Mouse (Mus musculus): Measurements from ENCODE around the gene Bcl7c. TPM values are rescaled to one million over a fixed set of nuclear protein-coding genes. Genes with fewer than 3 reads are reported as not detected.

Bcl7c gene
- polyA plus RNA-seq, 1 experiment from 2014 or later: 72.6 TPM

- Histone ChIP-seq H3K9me3 (no peaks in the 10 kb centered on the region), H3K36me3 (replicated peaks) (peaks cover 6% of the 10 kb centered on the region; the same call in 1 of the 2 replicates), H3K4me1 (peaks cover 12% of the 10 kb centered on the region), H3K9ac (peak overlapping the region; percentile 47), H3K27ac (peak overlapping the region; percentile 60; the same call in 1 of the 2 replicates), H3K4me2 (peak overlapping the region; percentile 48), H3K4me3 (replicated peaks) (peak overlapping the region; percentile 19), H3K27me3 (no peaks in the 10 kb centered on the region)
- WGBS: 4% methylated on average over 15 of the region's 15 CpGs
- ATAC-seq (ENCODE audit: low FRiP score): peak; percentile 53
Measured at GRCm38 (mm10) chr7:127691221-127691989, 17.3 kb downstream of the Bcl7c start.

DNA sequence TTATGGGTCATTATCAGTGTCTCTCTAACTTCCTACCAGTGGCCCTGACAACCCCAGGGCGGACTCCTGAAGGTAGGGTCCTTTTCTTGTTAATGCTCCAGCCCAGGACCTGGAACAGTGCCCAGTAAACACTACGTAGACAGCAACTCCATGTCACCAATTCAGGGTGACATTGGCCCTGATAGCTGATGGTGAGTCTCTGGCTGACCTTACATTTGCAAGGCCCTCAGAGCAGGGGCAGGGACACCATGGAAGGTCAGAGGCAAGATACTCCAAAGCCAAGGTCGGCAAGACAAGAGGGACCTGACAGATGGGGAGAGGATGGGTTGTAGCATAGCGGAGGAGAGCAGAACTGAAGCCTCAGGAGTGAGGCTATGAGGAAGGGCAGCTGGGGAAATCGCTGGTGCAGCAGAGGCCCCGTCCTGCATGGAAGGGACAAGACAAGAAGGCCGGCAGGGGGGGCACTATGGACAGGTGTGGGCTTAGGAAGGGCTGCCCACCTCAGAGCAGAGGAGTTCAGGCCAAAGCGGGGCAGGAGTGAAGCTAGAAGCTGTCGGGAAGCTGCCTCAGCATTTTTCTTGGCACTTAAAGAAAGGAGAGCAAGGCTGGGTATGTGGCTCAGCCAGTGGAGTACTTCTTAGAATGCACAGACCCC, 19.0 kb downstream of the Bcl7c start:
- Histone ChIP-seq H3K9ac (no peak overlapping the region), H3K4me3 (replicated peaks) (no peak overlapping the region), H3K27me3 (no peaks in the 10 kb centered on the region), H3K36me3 (replicated peaks) (0 out of 2 replicates have a peak, but pooled peaks cover 3% of the 10 kb centered on the region), H3K9me3 (no peaks in the 10 kb centered on the region), H3K4me1 (peaks cover 12% of the 10 kb centered on the region), H3K4me2 (no peak overlapping the region), H3K27ac (no peak overlapping the region)
- no peak for ATAC-seq (ENCODE audit: low FRiP score)
- WGBS: 72% methylated on average over 9 of the region's 9 CpGs

DNA sequence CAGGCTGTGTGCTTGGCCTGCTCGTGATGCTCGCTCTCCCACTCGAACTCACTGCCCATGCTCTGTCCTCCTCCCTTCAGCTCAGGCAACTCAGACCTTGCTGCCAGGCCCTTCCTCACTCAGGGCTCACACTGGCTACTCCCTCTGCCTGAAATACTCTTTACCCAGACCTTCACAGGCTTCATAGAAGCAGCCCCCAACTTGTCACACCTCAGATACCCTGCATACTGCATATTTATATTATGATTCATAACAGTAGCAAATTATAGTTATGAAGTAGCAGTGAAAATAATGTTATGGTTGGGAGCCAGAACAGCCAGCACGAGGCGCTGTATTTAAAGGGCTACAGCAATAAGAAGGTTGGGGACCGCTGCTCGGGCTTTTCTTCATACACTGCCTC, 19.8 kb downstream of the Bcl7c start:
- 91% methylated on average over 7 of the region's 7 CpGs for WGBS
- no peak overlapping the region for H3K9ac ChIP-seq
- no peak overlapping the region for H3K27ac ChIP-seq
- 0 out of 2 replicates have a peak, but pooled peaks cover 3% of the 10 kb centered on the region for H3K36me3 ChIP-seq (replicated peaks)
- no peak for ATAC-seq (ENCODE audit: low FRiP score)
- peaks cover 12% of the 10 kb centered on the region for H3K4me1 ChIP-seq
- H3K4me2 ChIP-seq: no peak overlapping the region
- H3K9me3 ChIP-seq: no peaks in the 10 kb centered on the region
- H3K4me3 ChIP-seq (replicated peaks): no peak overlapping the region
- no peaks in the 10 kb centered on the region for H3K27me3 ChIP-seq

- 86% methylated on average over 11 of the region's 11 CpGs for WGBS
Measured at GRCm38 (mm10) chr7:127686740-127687449, 21.8 kb downstream of the Bcl7c start.

DNA sequence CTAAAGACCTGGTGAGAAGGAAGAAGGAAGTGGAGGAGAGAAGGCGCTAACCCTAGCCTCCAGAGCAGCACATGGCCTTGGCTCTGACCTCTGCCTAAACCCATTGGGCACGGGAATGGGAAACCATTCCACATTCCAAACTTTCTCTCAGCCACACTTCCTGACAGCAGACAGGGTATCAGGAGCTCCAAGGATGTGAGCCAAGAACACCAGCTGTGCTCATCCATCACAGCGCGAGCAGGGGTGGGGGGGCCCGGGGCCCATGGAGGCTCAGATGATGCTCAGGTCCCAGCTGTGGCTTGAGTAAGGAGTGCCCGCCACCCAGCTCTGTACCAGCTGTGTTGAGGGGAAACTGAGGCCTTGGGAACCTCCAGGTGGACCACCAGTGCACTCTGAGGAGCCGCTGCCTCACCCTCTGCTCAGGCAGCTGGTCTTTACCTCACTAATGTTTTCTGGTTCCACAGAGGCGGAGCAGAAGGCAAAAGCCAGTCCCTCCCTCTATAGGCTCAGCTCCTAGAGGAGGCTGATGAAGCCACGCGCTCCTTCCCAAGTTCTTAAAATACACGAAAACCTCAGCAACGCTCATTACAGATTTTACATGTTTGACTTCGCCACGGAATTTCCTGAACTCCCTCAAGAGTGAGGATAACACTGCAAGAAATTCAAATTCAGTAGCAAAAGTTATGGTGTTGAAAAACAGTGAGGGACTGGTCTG, 23.3 kb downstream of the Bcl7c start:
- Histone ChIP-seq H3K4me3 (replicated peaks) (no peak overlapping the region), H3K36me3 (replicated peaks) (0 out of 2 replicates have a peak, but pooled peaks cover 3% of the 10 kb centered on the region), H3K4me2 (no peak overlapping the region), H3K27ac (no peak overlapping the region), H3K9ac (no peak overlapping the region), H3K4me1 (0 out of 2 replicates have a peak, but pooled peaks cover 2% of the 10 kb centered on the region), H3K9me3 (no peaks in the 10 kb centered on the region), H3K27me3 (no peaks in the 10 kb centered on the region)
- ATAC-seq (ENCODE audit: low FRiP score): no peak
- WGBS: 80% methylated on average over 14 of the region's 14 CpGs

More at GRCm38 (mm10) chr7:127686740-127687449, 21.8 kb downstream of the Bcl7c start:
- H3K36me3 ChIP-seq (replicated peaks): 0 out of 2 replicates have a peak, but pooled peaks cover 3% of the 10 kb centered on the region
- H3K9me3 ChIP-seq: no peaks in the 10 kb centered on the region
- peaks cover 12% of the 10 kb centered on the region for H3K4me1 ChIP-seq
- no peaks in the 10 kb centered on the region for H3K27me3 ChIP-seq
- ATAC-seq (ENCODE audit: low FRiP score): no peak
- H3K4me2 ChIP-seq: no peak overlapping the region
- no peak overlapping the region for H3K9ac ChIP-seq
- no peak overlapping the region for H3K27ac ChIP-seq
- H3K4me3 ChIP-seq (replicated peaks): no peak overlapping the region

DNA sequence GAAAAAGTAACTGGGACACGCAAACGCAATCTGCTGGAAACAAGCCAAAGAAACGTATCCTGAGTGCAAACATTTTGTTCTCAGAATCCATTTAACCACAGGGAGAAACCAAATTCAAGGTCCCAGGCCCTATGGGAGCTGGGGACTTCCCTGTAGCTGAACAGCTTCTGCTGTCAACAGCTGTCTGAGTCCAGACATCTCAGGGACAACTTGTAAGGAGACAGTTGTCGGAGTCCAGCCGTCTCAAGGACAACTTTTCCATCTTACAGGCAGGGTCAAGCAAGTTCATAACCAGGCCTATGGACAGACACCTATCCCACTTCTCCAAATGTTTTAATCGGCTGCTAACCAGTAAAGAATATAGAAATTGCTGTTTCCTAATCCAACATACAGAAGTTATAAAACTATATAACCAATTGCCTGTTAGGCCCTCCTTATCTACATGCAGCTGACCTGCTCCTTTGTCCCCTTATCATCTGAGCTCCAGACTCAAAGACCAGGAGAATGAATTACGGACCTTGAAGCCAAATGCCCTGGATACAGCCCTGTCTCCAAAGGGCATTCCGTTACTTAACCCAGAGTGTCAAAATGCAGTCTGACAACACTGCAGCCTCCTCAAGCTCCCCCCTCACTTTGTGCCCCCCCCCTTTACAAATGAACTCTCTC, 26.7 kb downstream of the Bcl7c start:
- Histone ChIP-seq H3K27ac (no peak overlapping the region), H3K27me3 (no peaks in the 10 kb centered on the region), H3K9ac (no peak overlapping the region), H3K36me3 (replicated peaks) (0 out of 2 replicates have a peak, but pooled peaks cover 3% of the 10 kb centered on the region), H3K4me2 (no peak overlapping the region), H3K4me3 (replicated peaks) (no peak overlapping the region), H3K9me3 (no peaks in the 10 kb centered on the region), H3K4me1 (no peaks in the 10 kb centered on the region)
- 90% methylated on average over 8 of the region's 8 CpGs for WGBS
- no peak for ATAC-seq (ENCODE audit: low FRiP score)

DNA sequence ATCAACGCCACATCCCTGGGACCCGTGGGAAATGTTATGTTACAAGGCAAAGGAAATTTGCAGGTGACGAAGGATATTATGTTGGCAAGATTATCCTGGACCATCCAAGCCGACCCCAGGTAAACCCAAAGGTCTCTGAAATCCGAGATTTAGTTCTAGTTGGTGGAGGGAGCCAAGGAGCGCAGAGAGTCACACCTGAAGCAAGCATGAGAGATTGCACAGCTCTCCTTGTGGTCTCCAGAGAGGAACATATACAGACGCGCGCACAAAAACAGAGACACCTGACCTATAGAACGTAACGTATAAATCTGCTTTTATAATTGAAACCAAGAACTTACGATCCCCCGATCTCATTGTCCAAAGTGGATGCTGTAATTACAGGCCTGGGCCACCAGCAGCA, 28.2 kb downstream of the Bcl7c start:
- no peak overlapping the region for H3K9ac ChIP-seq
- 91% methylated on average over 13 of the region's 13 CpGs for WGBS
- no peak overlapping the region for H3K4me3 ChIP-seq (replicated peaks)
- no peak for ATAC-seq (ENCODE audit: low FRiP score)
- no peak overlapping the region for H3K4me2 ChIP-seq
- H3K4me1 ChIP-seq: no peaks in the 10 kb centered on the region
- 0 out of 2 replicates have a peak, but pooled peaks cover 9% of the 10 kb centered on the region for H3K36me3 ChIP-seq (replicated peaks)
- H3K9me3 ChIP-seq: no peaks in the 10 kb centered on the region
- H3K27ac ChIP-seq: no peak overlapping the region
- no peaks in the 10 kb centered on the region for H3K27me3 ChIP-seq

DNA sequence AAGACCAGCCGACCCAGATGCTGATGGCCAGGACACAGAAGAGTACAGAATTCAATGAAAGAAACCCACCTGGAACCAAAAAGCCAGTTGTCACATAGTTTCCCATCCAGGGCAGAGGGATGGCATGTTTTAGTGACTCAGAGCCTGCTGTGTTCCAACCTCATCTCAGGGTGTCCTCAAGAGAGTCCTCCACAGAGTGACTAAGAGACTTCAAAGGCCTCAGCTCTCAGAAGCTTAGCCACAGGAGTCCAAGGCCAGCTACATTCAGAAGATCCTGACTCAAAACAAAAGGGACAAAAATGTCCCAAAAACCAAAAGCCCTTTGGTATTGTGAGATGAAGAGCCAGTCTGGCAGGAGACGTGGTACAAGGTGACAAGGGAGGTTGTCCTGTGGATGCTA, 29.9 kb downstream of the Bcl7c start:
- no peak for ATAC-seq (ENCODE audit: low FRiP score)
- Histone ChIP-seq H3K9ac (no peak overlapping the region), H3K36me3 (replicated peaks) (0 out of 2 replicates have a peak, but pooled peaks cover 12% of the 10 kb centered on the region), H3K4me2 (no peak overlapping the region), H3K4me3 (replicated peaks) (no peak overlapping the region), H3K4me1 (peaks cover 3% of the 10 kb centered on the region; the same call in 1 of the 2 replicates), H3K27ac (no peak overlapping the region), H3K9me3 (no peaks in the 10 kb centered on the region), H3K27me3 (no peaks in the 10 kb centered on the region)
- 59% methylated on average over 2 of the region's 2 CpGs for WGBS

DNA sequence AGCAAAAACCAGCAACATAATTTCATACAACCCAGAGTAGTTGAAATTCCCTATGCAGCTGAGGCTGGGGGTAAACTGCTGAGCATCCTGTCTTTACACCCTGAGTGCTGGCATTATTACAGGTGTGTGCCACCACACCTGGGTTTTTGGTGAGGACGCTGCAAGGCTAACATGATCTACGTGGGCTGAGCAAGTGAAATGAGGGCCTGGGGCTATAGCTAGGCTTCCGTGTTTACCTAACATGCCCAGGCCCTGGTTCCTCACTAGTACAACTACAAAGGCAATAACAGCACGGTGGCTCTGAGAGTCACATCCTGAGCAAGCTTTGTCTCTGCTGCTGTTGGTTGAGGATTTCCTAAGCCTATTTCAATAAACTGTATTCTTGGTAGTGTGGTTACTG, 31.1 kb downstream of the Bcl7c start:
- no peak for ATAC-seq (ENCODE audit: low FRiP score)
- no peak overlapping the region for H3K4me2 ChIP-seq
- no peak overlapping the region for H3K9ac ChIP-seq
- H3K4me3 ChIP-seq (replicated peaks): no peak overlapping the region
- peaks cover 3% of the 10 kb centered on the region; the same call in 1 of the 2 replicates for H3K4me1 ChIP-seq
- 0 out of 2 replicates have a peak, but pooled peaks cover 12% of the 10 kb centered on the region for H3K36me3 ChIP-seq (replicated peaks)
- H3K27me3 ChIP-seq: no peaks in the 10 kb centered on the region
- H3K9me3 ChIP-seq: no peaks in the 10 kb centered on the region
- H3K27ac ChIP-seq: no peak overlapping the region
- 92% methylated on average over 4 of the region's 4 CpGs for WGBS

- Histone ChIP-seq H3K9ac (no peak overlapping the region), H3K4me2 (no peak overlapping the region), H3K36me3 (replicated peaks) (0 out of 2 replicates have a peak, but pooled peaks cover 12% of the 10 kb centered on the region), H3K4me1 (peaks cover 3% of the 10 kb centered on the region; the same call in 1 of the 2 replicates), H3K9me3 (no peaks in the 10 kb centered on the region), H3K27ac (no peak overlapping the region), H3K27me3 (no peaks in the 10 kb centered on the region), H3K4me3 (replicated peaks) (no peak overlapping the region)
- ATAC-seq (ENCODE audit: low FRiP score): no peak
- 69% methylated on average over 6 of the region's 6 CpGs for WGBS
Measured at GRCm38 (mm10) chr7:127677077-127677476, 31.7 kb downstream of the Bcl7c start.

DNA sequence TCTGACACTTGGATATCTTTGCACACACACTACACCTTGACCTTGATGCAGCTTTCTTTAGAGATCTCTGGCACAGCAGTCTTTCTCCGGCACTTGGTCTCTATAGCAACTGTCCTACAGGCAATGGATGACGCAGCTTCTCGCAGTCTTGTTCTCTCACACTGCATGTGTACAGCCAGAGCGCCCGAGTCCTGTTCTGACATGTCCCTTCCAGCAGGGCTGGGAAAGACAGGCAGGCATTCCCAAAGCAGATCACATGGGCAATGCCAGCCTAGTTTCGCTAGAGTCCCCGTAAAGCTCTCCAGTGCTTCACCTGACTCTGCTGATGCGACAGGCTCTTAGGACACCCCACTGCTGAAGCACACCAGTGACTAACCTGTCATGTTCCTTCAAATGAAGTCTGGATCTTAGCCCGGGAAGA, 33.3 kb downstream of the Bcl7c start:
- Histone ChIP-seq H3K4me2 (no peak overlapping the region), H3K27me3 (no peaks in the 10 kb centered on the region), H3K4me3 (replicated peaks) (no peak overlapping the region), H3K27ac (peak overlapping the region; percentile 39; the same call in 1 of the 2 replicates), H3K9ac (0 out of 2 replicates have a peak overlapping the region, but pooled peaks have one; percentile 13), H3K36me3 (replicated peaks) (0 out of 2 replicates have a peak, but pooled peaks cover 12% of the 10 kb centered on the region), H3K9me3 (no peaks in the 10 kb centered on the region), H3K4me1 (peaks cover 3% of the 10 kb centered on the region; the same call in 1 of the 2 replicates)
- 79% methylated on average over 9 of the region's 9 CpGs for WGBS
- ATAC-seq (ENCODE audit: low FRiP score): no peak
